Mouse (Mus musculus): ENCODE measurements around the gene Olfr118. TPM values are rescaled to one million over a fixed set of nuclear protein-coding genes. Genes with fewer than 3 reads are reported as not detected.
"Not testable (repeated sequence)": the region's sequence is repeated elsewhere in the genome, so short reads cannot be mapped to it uniquely, and the experiment has no call there.

Olfr118 gene
- not detected in 2 replicates for polyA plus RNA-seq (2012; rRNA removed)

- H3K27ac ChIP-seq (ENCODE audit: insufficient read depth, low read length) = no peak within 1 kb of the TSS
- no peak within 1 kb of the TSS for H3K4me3 ChIP-seq (ENCODE audit: insufficient read depth, low read length)
- TF ChIP-seq POLR2A (IDR thresholded peaks at IDR 0.05; ENCODE audit: extremely low read depth, insufficient read depth, low read length) (no peak), CTCF (IDR thresholded peaks at IDR 0.05; ENCODE audit: extremely low read depth, insufficient read depth, low read length) (no peak)
- no peaks in the 10 kb centered on the region for H3K4me1 ChIP-seq (ENCODE audit: control insufficient read depth, insufficient read depth, low read length)
These were observed at the start of gene Olfr118 for GRCm38 (mm10) chr17:37666688-37667087. Gene Olfr118, plus strand, starts transcription at chr17:37666988.

GRCm38 (mm10) chr17:37627009-37627408, 39.8 kb upstream of the Olfr118 start, which contains the start of the genes Olfr115 and Olfr116:
Gene Olfr115, minus strand, starts transcription at chr17:37627109.
Gene Olfr116, minus strand, starts transcription at chr17:37627199.
- Histone ChIP-seq H3K4me1 (ENCODE audit: control insufficient read depth, insufficient read depth, low read length) (no peaks in the 10 kb centered on the region), H3K4me3 (ENCODE audit: insufficient read depth, low read length) (no peak within 1 kb of the TSS), H3K27ac (ENCODE audit: insufficient read depth, low read length) (no peak within 1 kb of the TSS)
- TF ChIP-seq CTCF (IDR thresholded peaks at IDR 0.05; ENCODE audit: extremely low read depth, insufficient read depth, low read length) = no peak
- TF ChIP-seq POLR2A (IDR thresholded peaks at IDR 0.05; ENCODE audit: extremely low read depth, insufficient read depth, low read length) = no peak

GRCm38 (mm10) chr17:37663682-37664081, 3.1 kb upstream of the Olfr118 start, which contains the start of gene Olfr117:
Gene Olfr117, minus strand, starts transcription at chr17:37663782.
- Histone ChIP-seq H3K4me1 (ENCODE audit: control insufficient read depth, insufficient read depth, low read length) (no peaks in the 10 kb centered on the region), H3K4me3 (ENCODE audit: insufficient read depth, low read length) (no peak within 1 kb of the TSS), H3K27ac (ENCODE audit: insufficient read depth, low read length) (no peak within 1 kb of the TSS)
- TF ChIP-seq POLR2A (IDR thresholded peaks at IDR 0.05; ENCODE audit: extremely low read depth, insufficient read depth, low read length) = no peak
- TF ChIP-seq CTCF (IDR thresholded peaks at IDR 0.05; ENCODE audit: extremely low read depth, insufficient read depth, low read length) = no peak

- H3K4me3 ChIP-seq (ENCODE audit: insufficient read depth, low read length); H3K4me1 ChIP-seq (ENCODE audit: control insufficient read depth, insufficient read depth, low read length); H3K27ac ChIP-seq (ENCODE audit: insufficient read depth, low read length): not testable (repeated sequence)
These were observed 29.5 kb downstream of the Olfr118 start, which contains the start of gene Olfr119 for GRCm38 (mm10) chr17:37696264-37696663. Gene Olfr119, plus strand, starts transcription at chr17:37696564.

- no peak within 1 kb of the TSS for H3K27ac ChIP-seq (ENCODE audit: insufficient read depth, low read length)
- TF ChIP-seq CTCF (IDR thresholded peaks at IDR 0.05; ENCODE audit: extremely low read depth, insufficient read depth, low read length) = no peak
- TF ChIP-seq POLR2A (IDR thresholded peaks at IDR 0.05; ENCODE audit: extremely low read depth, insufficient read depth, low read length) = no peak
- no peaks in the 10 kb centered on the region for H3K4me1 ChIP-seq (ENCODE audit: control insufficient read depth, insufficient read depth, low read length)
- H3K4me3 ChIP-seq (ENCODE audit: insufficient read depth, low read length) = no peak within 1 kb of the TSS
These were observed 54.7 kb downstream of the Olfr118 start, which contains the start of gene Olfr120 for GRCm38 (mm10) chr17:37721508-37721907. Gene Olfr120, plus strand, starts transcription at chr17:37721808.

Other genes with a start within 250 kb of the Olfr118 start
- gene Olfr108, start 221.5 kb upstream of the Olfr118 start, polyA plus RNA-seq (2012; rRNA removed) = not detected in 2 replicates
- gene Olfr109, start 208.1 kb upstream of the Olfr118 start, polyA plus RNA-seq (2012; rRNA removed) = not detected in 2 replicates
- gene H2-M2, start 183.4 kb upstream of the Olfr118 start, polyA plus RNA-seq (2012; rRNA removed) = not detected in 2 replicates
- 0.15 and 0.19 TPM in 2 replicates for gene Olfr110, start 174.5 kb upstream of the Olfr118 start, polyA plus RNA-seq (2012; rRNA removed)
- gene Olfr111, start 159.0 kb upstream of the Olfr118 start, polyA plus RNA-seq (2012; rRNA removed) = 0.15 and 0.42 TPM in 2 replicates
- gene Olfr112, start 97.5 kb upstream of the Olfr118 start, polyA plus RNA-seq (2012; rRNA removed) = not detected in 2 replicates
- gene Olfr113, start 89.3 kb upstream of the Olfr118 start, polyA plus RNA-seq (2012; rRNA removed) = not detected in 2 replicates
- gene Olfr114, start 74.2 kb upstream of the Olfr118 start, polyA plus RNA-seq (2012; rRNA removed) = not detected in 2 replicates
- not detected in 2 replicates for gene Olfr115, start 39.9 kb upstream of the Olfr118 start, polyA plus RNA-seq (2012; rRNA removed)
- gene Olfr116, start 39.8 kb upstream of the Olfr118 start, polyA plus RNA-seq (2012; rRNA removed) = not detected in 2 replicates
- not detected in 2 replicates for gene Olfr117, start 3.2 kb upstream of the Olfr118 start, polyA plus RNA-seq (2012; rRNA removed)
- not detected in 2 replicates for gene Olfr119, start 29.6 kb downstream of the Olfr118 start, polyA plus RNA-seq (2012; rRNA removed)
- gene Olfr120, start 54.8 kb downstream of the Olfr118 start, polyA plus RNA-seq (2012; rRNA removed) = not detected in 2 replicates
- gene Olfr121, start 81.9 kb downstream of the Olfr118 start, polyA plus RNA-seq (2012; rRNA removed) = not detected in 2 replicates
- not detected in 2 replicates for gene Olfr122, start 101.6 kb downstream of the Olfr118 start, polyA plus RNA-seq (2012; rRNA removed)
- gene Olfr123, start 126.5 kb downstream of the Olfr118 start, polyA plus RNA-seq (2012; rRNA removed) = not detected in 2 replicates
- gene Olfr124, start 132.9 kb downstream of the Olfr118 start, polyA plus RNA-seq (2012; rRNA removed) = not detected in 2 replicates
- not detected in 2 replicates for gene Olfr125, start 166.0 kb downstream of the Olfr118 start, polyA plus RNA-seq (2012; rRNA removed)
- not detected in 2 replicates for gene Olfr126, start 180.5 kb downstream of the Olfr118 start, polyA plus RNA-seq (2012; rRNA removed)
- not detected in 2 replicates for gene Olfr127, start 233.4 kb downstream of the Olfr118 start, polyA plus RNA-seq (2012; rRNA removed)